Mouse (Mus musculus): ENCODE measurements around the gene Ercc1. TPM values are rescaled to one million over a fixed set of nuclear protein-coding genes. Genes with fewer than 3 reads are reported as not detected.

Gene Ercc1
- total RNA-seq, 2 experiments from 2014 or later: 51.7 to 51.9 TPM

- TF ChIP-seq CTCF (conservative IDR thresholded peaks at IDR 0.05): no peak
- H3K4me3 ChIP-seq: no peak overlapping the region
- no peak overlapping the region for H3K27ac ChIP-seq
- no peak for DNase-seq (ENCODE audit: low spot score in 2 of 2)
These were observed 20.8 kb downstream of the Ercc1 start for GRCm38 (mm10) chr7:19365376-19365775.

- no peak for DNase-seq (ENCODE audit: low spot score in 2 of 2)
- H3K27ac ChIP-seq: no peak overlapping the region
- TF ChIP-seq CTCF (conservative IDR thresholded peaks at IDR 0.05): no peak
- no peak overlapping the region for H3K4me3 ChIP-seq
These were observed 23.8 kb downstream of the Ercc1 start for GRCm38 (mm10) chr7:19368380-19368779.

GRCm38 (mm10) chr7:19369823-19370425, 25.3 kb downstream of the Ercc1 start:
- DNase-seq (ENCODE audit: low spot score in 2 of 2): peak in 1 of 2 experiments; percentile 79
- TF ChIP-seq CTCF (conservative IDR thresholded peaks at IDR 0.05): peak; percentile 98
- Histone ChIP-seq H3K27ac (peak overlapping the region; percentile 88), H3K4me3 (peak overlapping the region; percentile 65)

- no peak overlapping the region for H3K4me3 ChIP-seq
- no peak for TF ChIP-seq CTCF (conservative IDR thresholded peaks at IDR 0.05)
- DNase-seq (ENCODE audit: low spot score in 2 of 2): no peak
- no peak overlapping the region for H3K27ac ChIP-seq
These were observed 28.8 kb downstream of the Ercc1 start for GRCm38 (mm10) chr7:19373367-19373766.

- no peak for TF ChIP-seq CTCF (conservative IDR thresholded peaks at IDR 0.05)
- H3K27ac ChIP-seq: no peak overlapping the region
- no peak for DNase-seq (ENCODE audit: low spot score in 2 of 2)
- no peak overlapping the region for H3K4me3 ChIP-seq
These were observed 30.8 kb downstream of the Ercc1 start for GRCm38 (mm10) chr7:19375368-19375767.

- Histone ChIP-seq H3K27ac (no peak overlapping the region), H3K4me3 (no peak overlapping the region)
- TF ChIP-seq CTCF (conservative IDR thresholded peaks at IDR 0.05): no peak
- no peak for DNase-seq (ENCODE audit: low spot score in 2 of 2)
These were observed 31.4 kb downstream of the Ercc1 start for GRCm38 (mm10) chr7:19376019-19376418.

- DNase-seq (ENCODE audit: low spot score in 2 of 2): no peak
- no peak for TF ChIP-seq CTCF (conservative IDR thresholded peaks at IDR 0.05)
- H3K4me3 ChIP-seq: no peak overlapping the region
- H3K27ac ChIP-seq: no peak overlapping the region
These were observed 33.5 kb downstream of the Ercc1 start for GRCm38 (mm10) chr7:19378049-19378448.

GRCm38 (mm10) chr7:19381377-19382165, 37.0 kb downstream of the Ercc1 start, which contains the start of gene Ercc2:
Gene Ercc2 (plus strand): TSS chr7:19382010.
- peak; percentile 99 for DNase-seq (ENCODE audit: low spot score in 2 of 2)
- no peak for TF ChIP-seq CTCF (conservative IDR thresholded peaks at IDR 0.05)
- Histone ChIP-seq H3K27ac (peak within 1 kb of the TSS; percentile 69), H3K4me3 (peak within 1 kb of the TSS; percentile 96)

- H3K4me3 ChIP-seq: peak overlapping the region; percentile 96
- no peak for DNase-seq (ENCODE audit: low spot score in 2 of 2)
- TF ChIP-seq CTCF (conservative IDR thresholded peaks at IDR 0.05): peak; percentile 44
- peak overlapping the region; percentile 69 for H3K27ac ChIP-seq
These were observed 37.6 kb downstream of the Ercc1 start for GRCm38 (mm10) chr7:19382166-19382541.

GRCm38 (mm10) chr7:19383708-19384107, 39.1 kb downstream of the Ercc1 start:
- no peak for DNase-seq (ENCODE audit: low spot score in 2 of 2)
- no peak for TF ChIP-seq CTCF (conservative IDR thresholded peaks at IDR 0.05)
- no peak overlapping the region for H3K4me3 ChIP-seq
- H3K27ac ChIP-seq: no peak overlapping the region

GRCm38 (mm10) chr7:19388699-19389413, 44.3 kb downstream of the Ercc1 start:
- no peak for DNase-seq (ENCODE audit: low spot score in 2 of 2)
- no peak for TF ChIP-seq CTCF (conservative IDR thresholded peaks at IDR 0.05)
- H3K27ac ChIP-seq: peak overlapping the region; percentile 83
- no peak overlapping the region for H3K4me3 ChIP-seq

GRCm38 (mm10) chr7:19394484-19394883, 49.9 kb downstream of the Ercc1 start:
- no peak for DNase-seq (ENCODE audit: low spot score in 2 of 2)
- Histone ChIP-seq H3K4me3 (no peak overlapping the region), H3K27ac (no peak overlapping the region)
- TF ChIP-seq CTCF (conservative IDR thresholded peaks at IDR 0.05): no peak
